Mouse (Mus musculus) testis, adult 2 months (tissue): ENCODE results near the gene Dlg2.

Source experiments
- CTCF ChIP-seq: fragments of 200-500 bp; IDR thresholded peaks from 2 replicates; pipeline ENCODE4 v1.5.1; 2012; ENCODE audit warnings: low read depth, mild to moderate bottlenecking, inconsistent platforms, low read length, moderate library complexity; ENCODE audit not compliant: control insufficient read depth, insufficient read depth, insufficient replicate concordance
- POLR2A ChIP-seq: fragments of 200-500 bp; IDR thresholded peaks from 2 replicates; pipeline ENCODE4 v1.6.1; 2012; ENCODE audit warnings: low read depth, mild to moderate bottlenecking, inconsistent platforms, low read length, moderate library complexity; ENCODE audit not compliant: control insufficient read depth

- TF ChIP-seq CTCF (no peak), POLR2A (no peak)
These were observed 956.1 kb downstream of the Dlg2 start for GRCm38 (mm10) chr7:91432563-91432962.
